Mouse (Mus musculus): ENCODE results near the gene Ascc3. TPM values are rescaled to one million over a fixed set of nuclear protein-coding genes. Genes with fewer than 3 reads are reported as not detected.

The Ascc3 gene
- 4.3 and 6.2 TPM in 2 replicates for polyA plus RNA-seq (2012; ENCODE audit: insufficient read depth, insufficient read length, missing spikeins)

DNA sequence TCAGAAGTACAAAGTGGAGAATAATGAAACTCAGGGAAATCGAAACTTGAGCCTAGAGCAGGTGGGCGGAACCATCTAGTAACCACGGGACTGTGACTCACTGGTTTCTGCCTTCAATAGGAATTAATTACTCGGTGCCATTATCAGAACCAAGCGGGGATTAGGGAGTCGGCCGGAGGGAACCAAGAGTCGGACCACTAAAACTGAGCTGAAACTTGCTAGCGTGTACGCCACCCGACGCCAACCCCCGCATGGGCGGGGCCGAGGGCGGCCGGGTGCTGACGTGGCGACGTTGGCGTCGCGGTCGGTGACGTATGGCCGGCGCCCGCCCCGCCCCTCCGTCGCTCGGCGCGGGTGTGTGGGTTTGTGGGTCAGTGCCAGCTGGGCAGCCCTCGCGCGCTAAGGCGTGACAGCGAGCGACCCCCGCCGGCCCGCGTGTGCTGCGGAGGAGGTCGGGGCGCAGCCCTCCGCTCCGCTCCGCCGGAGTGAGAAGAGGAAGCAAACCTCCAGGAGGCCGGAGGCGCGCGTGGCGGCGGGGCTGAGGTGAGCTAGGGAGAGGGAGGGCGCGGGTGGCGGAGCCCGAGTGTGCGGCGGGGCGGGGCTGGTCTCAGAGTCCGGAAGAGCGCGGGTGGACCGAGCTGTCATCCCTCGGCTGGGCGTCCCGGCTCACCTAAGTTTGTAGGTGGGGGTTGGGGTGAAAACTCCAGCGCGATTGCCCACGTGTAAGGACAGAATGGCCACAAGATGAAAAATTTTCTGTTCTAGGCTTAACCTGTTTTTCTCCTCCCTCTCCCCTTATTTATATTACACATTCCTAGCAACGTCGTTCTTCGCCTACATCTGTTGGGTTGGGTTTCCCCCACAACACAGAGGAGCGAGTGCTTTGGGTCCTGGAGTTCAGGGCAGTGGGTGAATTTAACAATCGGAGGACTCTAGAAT, at the start of gene Ascc3:
Ascc3 (plus strand) TSS at position 315 of the 939 bp plus-strand sequence.
- Histone ChIP-seq H3K4me1 (ENCODE audit: control insufficient read depth, insufficient read depth, insufficient read length, low read length) (no peaks in the 10 kb centered on the region), H3K4me3 (ENCODE audit: insufficient read depth, low read depth, low read length) (peak within 1 kb of the TSS; percentile 94), H3K27ac (replicated peaks; ENCODE audit: low read depth, low read length) (peak within 1 kb of the TSS; percentile 97)

DNA sequence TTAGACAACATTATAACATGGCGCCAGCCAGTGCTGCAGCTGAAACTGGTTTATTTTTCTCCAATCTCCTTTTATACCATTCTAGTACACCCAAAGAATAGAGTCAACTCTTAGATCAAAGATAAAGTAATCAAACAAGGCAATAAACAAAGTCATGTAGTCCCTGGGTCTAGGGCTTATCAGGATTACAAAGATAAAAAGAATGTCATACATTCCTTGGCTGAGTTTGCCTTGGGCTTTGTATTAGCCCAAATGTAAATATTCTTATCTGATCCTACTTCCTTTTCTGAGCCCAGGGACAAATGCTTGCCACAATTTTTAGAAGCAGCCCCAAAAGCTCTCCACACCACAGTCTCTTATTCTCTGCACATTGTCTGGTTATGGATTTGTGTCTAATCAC, 7.7 kb upstream of the Ascc3 start:
- Histone ChIP-seq H3K4me1 (ENCODE audit: control insufficient read depth, insufficient read depth, insufficient read length, low read length) (no peaks in the 10 kb centered on the region), H3K27ac (replicated peaks; ENCODE audit: low read depth, low read length) (no peak overlapping the region)

DNA sequence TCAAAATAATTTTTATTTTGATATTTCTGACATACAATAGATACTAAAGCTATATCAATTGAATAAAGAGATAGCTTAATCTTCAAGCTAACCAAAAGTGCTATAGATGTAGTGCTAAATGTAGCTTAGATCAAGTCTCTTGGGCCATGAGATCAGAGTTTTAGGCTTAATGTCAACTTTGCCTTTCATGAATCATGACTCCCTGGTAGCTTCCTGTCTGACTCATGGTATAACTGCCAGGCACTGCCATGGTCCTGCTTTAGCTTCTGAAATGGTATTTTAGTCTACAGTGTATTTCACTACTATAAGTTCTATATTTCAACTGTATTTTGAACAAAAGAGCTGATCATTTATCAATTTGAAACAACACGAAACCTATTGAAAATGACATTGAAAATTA, 5.9 kb upstream of the Ascc3 start:
- no peaks in the 10 kb centered on the region for H3K4me1 ChIP-seq (ENCODE audit: control insufficient read depth, insufficient read depth, insufficient read length, low read length)
- no peak overlapping the region for H3K4me3 ChIP-seq (ENCODE audit: insufficient read depth, low read depth, low read length)
- H3K27ac ChIP-seq (replicated peaks; ENCODE audit: low read depth, low read length) = no peak overlapping the region

More for the DNA sequence above, 7.7 kb upstream of the Ascc3 start:
- H3K4me3 ChIP-seq (ENCODE audit: insufficient read depth, low read depth, low read length) = no peak overlapping the region

DNA sequence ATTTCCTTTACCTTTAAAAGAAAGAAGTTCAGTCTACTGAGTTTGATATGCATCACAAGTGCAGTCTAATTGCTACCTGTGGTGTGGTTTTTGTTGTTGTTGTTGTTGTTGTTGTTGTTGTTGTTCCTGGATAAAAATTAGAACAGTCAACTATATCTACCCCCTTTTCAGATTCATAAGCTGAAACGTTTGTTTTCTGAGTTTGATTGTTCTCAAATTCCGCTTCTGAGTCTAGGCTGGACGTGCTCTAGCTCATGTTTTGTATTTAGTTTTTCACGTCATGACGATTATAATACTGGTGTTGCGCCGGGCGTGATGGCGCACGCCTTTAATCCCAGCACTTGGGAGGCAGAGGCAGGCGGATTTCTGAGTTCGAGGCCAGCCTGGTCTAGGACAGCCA, 902 bp downstream of the Ascc3 start:
- no peak overlapping the region for H3K27ac ChIP-seq (replicated peaks; ENCODE audit: low read depth, low read length)
- H3K4me1 ChIP-seq (ENCODE audit: control insufficient read depth, insufficient read depth, insufficient read length, low read length) = no peaks in the 10 kb centered on the region
- peak overlapping the region; percentile 94 for H3K4me3 ChIP-seq (ENCODE audit: insufficient read depth, low read depth, low read length)

DNA sequence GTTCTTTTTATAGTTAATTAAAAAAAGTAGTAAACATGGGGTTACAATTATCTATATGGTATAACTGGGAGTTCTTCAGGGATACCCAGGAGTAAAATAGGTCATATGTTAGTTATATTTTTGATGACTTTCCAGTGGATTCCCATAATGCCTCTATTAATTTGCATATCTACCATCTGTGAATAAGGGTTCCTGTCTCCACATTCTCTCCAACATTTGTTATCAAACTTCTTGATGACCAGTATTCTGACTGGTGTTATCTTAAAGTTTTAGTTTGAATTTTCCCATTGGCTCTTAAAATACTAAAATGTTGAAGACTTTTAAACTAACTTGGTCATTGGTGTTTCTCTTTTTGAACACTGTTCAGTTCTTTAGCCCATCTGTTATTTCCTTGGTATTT, 2.9 kb downstream of the Ascc3 start:
- Histone ChIP-seq H3K4me3 (ENCODE audit: insufficient read depth, low read depth, low read length) (no peak overlapping the region), H3K4me1 (ENCODE audit: control insufficient read depth, insufficient read depth, insufficient read length, low read length) (no peaks in the 10 kb centered on the region), H3K27ac (replicated peaks; ENCODE audit: low read depth, low read length) (no peak overlapping the region)

DNA sequence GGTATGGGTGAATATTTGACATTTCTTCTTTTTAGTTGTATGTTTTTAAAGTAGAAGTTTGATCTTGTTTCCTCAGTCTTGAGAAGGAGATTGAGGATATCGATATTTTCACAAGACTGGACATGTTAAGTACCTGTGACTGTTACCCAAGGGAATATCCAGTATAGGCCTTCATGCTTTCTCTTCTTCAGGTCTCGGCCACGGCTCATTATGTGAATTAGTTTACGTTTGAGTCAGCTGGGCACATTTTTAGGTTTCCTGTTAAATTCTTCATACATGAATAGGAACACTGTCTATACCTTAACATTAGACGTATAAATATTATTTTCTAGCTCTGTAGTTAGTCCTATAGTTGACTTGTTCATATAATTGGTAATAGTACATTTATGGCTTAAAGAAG, 12.4 kb downstream of the Ascc3 start:
- no peak overlapping the region for H3K27ac ChIP-seq (replicated peaks; ENCODE audit: low read depth, low read length)
- H3K4me3 ChIP-seq (ENCODE audit: insufficient read depth, low read depth, low read length) = no peak overlapping the region
- no peaks in the 10 kb centered on the region for H3K4me1 ChIP-seq (ENCODE audit: control insufficient read depth, insufficient read depth, insufficient read length, low read length)

DNA sequence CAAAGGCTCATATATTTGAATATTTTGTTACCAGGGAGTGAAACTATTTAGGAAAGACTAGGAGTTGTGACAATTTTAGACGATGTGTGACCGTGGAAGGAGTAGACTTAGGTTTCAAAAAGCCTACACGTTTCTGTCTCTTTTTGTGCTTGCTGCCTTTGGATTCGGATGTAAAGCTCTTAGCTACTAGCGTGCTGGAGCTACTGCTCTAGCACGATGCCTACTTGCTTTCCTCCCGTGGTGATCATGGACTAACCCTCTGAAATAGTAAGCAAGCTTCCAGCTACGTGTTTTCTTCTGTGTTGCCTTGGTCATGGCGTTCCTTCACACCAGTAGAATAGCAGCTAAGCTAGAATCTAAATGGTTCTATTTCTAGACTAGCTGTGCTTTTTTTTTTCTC, 21.4 kb downstream of the Ascc3 start:
- Histone ChIP-seq H3K4me1 (ENCODE audit: control insufficient read depth, insufficient read depth, insufficient read length, low read length) (no peaks in the 10 kb centered on the region), H3K4me3 (ENCODE audit: insufficient read depth, low read depth, low read length) (no peak overlapping the region), H3K27ac (replicated peaks; ENCODE audit: low read depth, low read length) (no peak overlapping the region)

DNA sequence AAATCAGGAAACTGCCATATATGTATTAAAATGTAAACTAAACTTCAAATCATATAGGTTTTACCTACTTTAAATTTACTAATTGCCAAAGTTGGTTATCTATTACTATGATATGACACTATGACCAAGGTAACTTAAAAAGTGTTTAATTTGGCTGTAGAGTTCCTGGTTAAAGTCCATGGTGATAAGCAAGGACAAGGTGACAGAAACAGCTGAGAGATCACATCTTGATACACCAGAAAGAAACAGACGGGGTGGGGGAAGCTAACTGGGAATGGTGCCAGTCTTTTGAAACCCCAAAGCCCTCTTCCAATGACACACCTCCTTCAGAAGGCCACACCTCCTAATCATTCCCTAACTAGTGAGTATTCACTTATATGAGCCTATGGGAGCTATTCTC, 33.4 kb downstream of the Ascc3 start:
- H3K27ac ChIP-seq (replicated peaks; ENCODE audit: low read depth, low read length) = no peak overlapping the region
- H3K4me1 ChIP-seq (ENCODE audit: control insufficient read depth, insufficient read depth, insufficient read length, low read length) = no peaks in the 10 kb centered on the region
- no peak overlapping the region for H3K4me3 ChIP-seq (ENCODE audit: insufficient read depth, low read depth, low read length)

DNA sequence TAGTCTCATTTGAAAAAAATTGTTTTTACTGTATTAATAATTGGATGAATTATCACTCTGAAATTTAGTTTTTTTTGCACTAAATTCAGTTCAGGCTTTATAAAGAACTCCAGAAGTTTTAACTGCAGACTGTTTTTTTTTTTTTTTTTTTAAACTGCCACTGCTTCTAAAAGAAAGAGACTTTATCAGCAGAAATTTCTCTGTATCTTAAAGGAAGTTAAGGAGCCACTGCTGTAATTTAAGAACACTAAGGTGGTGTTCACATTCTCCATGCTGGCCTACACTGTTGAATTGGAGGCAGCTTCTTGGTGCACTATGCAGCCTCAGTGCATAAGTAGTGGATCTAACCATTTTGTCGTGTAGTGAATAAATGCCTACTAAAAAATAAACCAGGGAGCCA, 47.1 kb downstream of the Ascc3 start:
- Histone ChIP-seq H3K4me1 (ENCODE audit: control insufficient read depth, insufficient read depth, insufficient read length, low read length) (no peaks in the 10 kb centered on the region), H3K27ac (replicated peaks; ENCODE audit: low read depth, low read length) (no peak overlapping the region), H3K4me3 (ENCODE audit: insufficient read depth, low read depth, low read length) (no peak overlapping the region)

DNA sequence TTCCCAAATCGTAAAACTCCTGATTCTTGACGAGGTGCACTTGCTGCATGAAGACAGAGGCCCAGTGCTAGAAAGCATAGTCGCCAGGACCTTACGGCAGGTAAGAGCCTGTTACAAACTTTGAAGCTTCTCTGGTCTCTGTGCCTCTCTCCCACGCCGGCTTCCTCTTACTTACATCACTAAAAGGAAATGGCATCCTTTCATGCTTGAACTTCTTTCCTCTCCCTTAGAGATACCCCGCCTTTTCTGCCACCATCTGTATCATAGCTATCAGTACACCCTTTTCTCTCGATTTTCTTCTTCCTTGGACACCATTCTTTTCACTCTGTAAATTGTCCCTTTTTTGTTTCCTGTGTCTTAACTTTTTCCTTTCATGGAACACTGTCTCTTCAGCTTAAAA, 58.1 kb downstream of the Ascc3 start:
- no peak overlapping the region for H3K4me3 ChIP-seq (ENCODE audit: insufficient read depth, low read depth, low read length)
- H3K27ac ChIP-seq (replicated peaks; ENCODE audit: low read depth, low read length) = no peak overlapping the region

DNA sequence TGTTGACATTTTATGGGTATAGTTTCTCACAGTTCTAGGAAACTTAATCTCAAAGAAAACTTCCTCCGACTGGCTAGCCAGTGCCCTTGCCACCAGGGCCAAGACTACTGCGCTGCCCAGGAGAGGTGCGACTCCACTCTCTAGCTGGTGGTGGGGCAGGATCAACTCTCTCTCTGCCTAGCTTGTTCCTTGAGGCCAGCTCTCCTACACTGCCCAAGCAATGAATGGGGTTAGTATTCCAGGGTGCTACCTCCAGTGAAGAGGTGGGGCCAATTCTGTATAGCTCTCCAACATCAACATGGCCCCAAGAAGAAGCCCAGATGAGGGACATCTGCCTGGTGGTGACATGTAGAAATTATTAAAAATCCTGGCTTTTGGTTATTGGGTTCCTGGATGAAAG, 61.1 kb downstream of the Ascc3 start:
- Histone ChIP-seq H3K27ac (replicated peaks; ENCODE audit: low read depth, low read length) (no peak overlapping the region), H3K4me1 (ENCODE audit: control insufficient read depth, insufficient read depth, insufficient read length, low read length) (no peaks in the 10 kb centered on the region), H3K4me3 (ENCODE audit: insufficient read depth, low read depth, low read length) (no peak overlapping the region)

More for the DNA sequence above, 58.1 kb downstream of the Ascc3 start:
- no peaks in the 10 kb centered on the region for H3K4me1 ChIP-seq (ENCODE audit: control insufficient read depth, insufficient read depth, insufficient read length, low read length)

DNA sequence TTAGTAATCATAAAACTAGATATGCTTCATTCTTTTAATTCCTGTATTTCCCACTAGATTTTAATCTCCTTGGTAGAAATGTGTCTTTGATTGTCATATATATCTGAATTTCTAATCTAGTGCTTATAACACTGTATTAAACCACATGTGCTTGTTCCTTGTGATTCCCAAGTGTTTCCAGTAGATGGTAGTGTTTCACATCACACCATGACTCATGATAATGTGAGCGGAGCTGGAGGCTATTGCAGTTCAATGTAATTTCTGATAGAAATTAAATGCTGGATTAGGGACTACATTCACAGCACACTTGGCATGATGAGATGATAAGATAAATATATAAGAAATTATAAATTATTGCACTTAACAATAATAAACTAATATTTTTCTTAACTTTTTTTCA, 64.9 kb downstream of the Ascc3 start:
- Histone ChIP-seq H3K27ac (replicated peaks; ENCODE audit: low read depth, low read length) (no peak overlapping the region), H3K4me3 (ENCODE audit: insufficient read depth, low read depth, low read length) (no peak overlapping the region)

DNA sequence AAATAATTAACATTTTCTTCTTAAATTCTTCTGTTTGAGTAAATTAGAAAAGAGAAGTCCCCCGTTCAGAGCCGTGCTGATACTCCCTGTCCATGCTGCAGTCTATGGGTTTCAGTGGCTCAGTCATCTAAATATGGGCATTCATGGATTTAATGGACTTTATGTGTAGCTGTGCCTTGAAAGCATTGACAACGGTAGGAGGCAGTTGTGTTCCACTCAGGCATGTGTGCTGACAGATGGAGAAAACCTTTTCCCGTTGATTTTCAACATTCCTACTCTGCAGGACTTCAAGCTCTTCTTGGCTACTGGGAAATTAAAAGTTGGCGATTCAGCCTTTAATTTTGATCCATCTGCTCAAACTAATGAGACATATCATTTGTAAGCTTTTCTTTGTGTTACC, 79.0 kb downstream of the Ascc3 start:
- Histone ChIP-seq H3K4me3 (ENCODE audit: insufficient read depth, low read depth, low read length) (no peak overlapping the region), H3K4me1 (ENCODE audit: control insufficient read depth, insufficient read depth, insufficient read length, low read length) (no peaks in the 10 kb centered on the region), H3K27ac (replicated peaks; ENCODE audit: low read depth, low read length) (no peak overlapping the region)

More for the DNA sequence above, 64.9 kb downstream of the Ascc3 start:
- H3K4me1 ChIP-seq (ENCODE audit: control insufficient read depth, insufficient read depth, insufficient read length, low read length) = no peaks in the 10 kb centered on the region

DNA sequence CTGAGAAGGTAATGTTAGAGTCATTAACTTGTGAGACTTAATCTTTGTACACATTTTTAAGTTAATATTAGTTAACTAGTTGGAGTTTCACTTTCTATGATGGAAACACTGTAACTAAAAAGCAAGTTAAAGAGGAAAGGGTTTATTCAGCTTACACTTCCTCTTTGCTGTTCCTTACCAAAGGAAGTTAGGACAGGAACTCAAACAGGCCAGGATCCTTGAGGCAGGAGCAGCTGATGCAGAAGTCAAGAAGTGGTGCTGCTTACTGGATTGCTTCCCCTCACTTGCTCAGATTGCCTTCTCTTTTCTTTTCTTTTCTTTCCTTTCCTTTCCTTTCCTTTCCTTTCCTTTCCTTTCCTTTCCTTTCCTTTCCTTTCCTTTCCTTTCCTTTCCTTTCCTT, 97.9 kb downstream of the Ascc3 start:
- no peak overlapping the region for H3K4me3 ChIP-seq (ENCODE audit: insufficient read depth, low read depth, low read length)
- H3K4me1 ChIP-seq (ENCODE audit: control insufficient read depth, insufficient read depth, insufficient read length, low read length) = no peaks in the 10 kb centered on the region
- H3K27ac ChIP-seq (replicated peaks; ENCODE audit: low read depth, low read length) = no peak overlapping the region

DNA sequence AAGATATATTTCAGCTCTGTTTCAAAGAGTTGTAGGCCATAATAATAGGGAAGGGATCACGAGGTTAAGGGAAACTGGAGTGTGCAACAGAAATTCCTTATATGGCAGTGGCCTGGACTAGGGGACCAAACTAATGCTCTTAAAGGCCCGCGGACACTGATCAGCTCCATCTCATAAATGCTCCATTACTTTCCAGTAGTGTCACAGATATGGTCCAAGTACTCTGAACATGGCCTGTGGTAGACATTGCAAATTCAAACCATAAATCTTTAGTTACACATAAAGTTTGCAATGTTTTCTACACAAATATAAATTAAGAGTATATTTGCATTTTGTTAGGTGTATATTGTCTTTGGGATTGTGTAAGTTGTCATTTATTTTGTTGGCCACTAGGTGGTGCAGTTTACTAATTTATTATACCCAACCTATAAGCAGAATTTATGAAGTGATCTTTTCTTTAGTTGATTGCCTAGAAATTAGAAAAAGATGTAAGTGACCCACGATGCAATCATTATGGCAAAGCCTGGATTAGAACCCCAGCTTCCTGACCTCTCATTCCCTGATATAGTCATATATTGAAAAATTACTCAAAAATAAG, 106.5 kb downstream of the Ascc3 start:
- Histone ChIP-seq H3K27ac (replicated peaks; ENCODE audit: low read depth, low read length) (no peak overlapping the region), H3K4me3 (ENCODE audit: insufficient read depth, low read depth, low read length) (no peak overlapping the region), H3K4me1 (ENCODE audit: control insufficient read depth, insufficient read depth, insufficient read length, low read length) (no peaks in the 10 kb centered on the region)

DNA sequence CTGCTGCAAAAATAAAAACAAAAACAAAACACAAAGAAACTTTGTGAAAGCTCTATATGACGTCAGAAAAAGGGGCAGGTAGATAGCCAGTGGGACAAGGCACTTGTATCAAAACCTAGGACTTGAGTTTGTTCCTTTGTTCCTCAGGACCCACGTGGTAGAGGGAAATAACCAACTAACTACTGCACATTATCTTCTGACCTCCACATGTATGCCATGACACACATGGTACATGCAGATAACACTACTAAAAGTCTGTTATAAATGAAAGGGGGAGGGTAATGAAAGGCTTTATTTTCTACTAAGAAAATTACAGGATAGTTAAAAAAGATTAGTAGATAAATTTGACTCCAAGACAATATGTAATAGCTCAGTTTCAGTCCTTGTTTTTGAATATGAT, 109.3 kb downstream of the Ascc3 start:
- no peak overlapping the region for H3K4me3 ChIP-seq (ENCODE audit: insufficient read depth, low read depth, low read length)
- no peak overlapping the region for H3K27ac ChIP-seq (replicated peaks; ENCODE audit: low read depth, low read length)
- no peaks in the 10 kb centered on the region for H3K4me1 ChIP-seq (ENCODE audit: control insufficient read depth, insufficient read depth, insufficient read length, low read length)
